Mouse (Mus musculus): ENCODE measurements around the gene Rbfox3.

Rbfox3 gene

DNA sequence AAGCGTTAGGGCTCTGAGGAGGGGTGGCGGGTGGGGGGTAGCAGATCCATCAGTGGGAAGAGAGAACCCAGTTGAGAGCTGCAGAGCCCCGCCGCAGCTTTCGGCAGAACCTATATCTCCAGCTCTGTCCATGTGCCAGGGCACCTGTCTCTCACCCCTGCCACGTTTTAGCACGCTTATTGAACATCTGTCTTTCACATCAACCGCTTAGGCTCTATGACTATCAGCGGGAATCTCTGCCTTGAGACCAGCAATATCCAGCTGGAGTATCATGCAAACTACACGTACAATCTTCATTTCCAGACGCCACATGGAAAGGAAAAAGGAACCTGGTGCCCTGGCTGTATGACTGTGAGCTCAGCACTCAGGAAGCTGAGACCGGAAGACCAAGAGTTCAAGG is 182.6 kb downstream of the Rbfox3 start:
- no peak for DNase-seq (ENCODE audit: low spot score in 2 of 2)

DNA sequence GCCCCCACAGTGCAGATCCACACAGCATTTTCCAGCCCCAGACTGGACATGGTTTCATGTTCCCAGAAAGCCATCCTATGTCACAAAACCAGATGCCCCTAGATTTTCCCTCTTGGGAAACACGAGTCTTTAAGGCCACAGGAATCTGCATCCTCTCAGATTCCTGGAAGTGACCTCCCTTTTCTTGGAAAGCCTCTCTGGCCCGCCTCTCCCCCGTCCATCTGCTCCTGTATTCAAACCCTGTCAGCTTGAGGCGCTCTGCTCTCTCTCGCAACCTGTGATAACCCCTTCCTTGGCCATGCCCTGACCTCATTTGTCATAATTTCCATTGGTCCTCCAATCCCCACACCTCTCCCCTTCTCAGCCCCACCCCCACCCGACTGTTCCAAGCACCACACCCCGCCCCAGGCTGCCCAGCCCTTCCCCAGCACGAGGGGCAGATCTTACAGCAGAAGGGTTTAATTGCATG is 183.3 kb downstream of the Rbfox3 start:
- no peak for DNase-seq (ENCODE audit: low spot score in 2 of 2)

DNA sequence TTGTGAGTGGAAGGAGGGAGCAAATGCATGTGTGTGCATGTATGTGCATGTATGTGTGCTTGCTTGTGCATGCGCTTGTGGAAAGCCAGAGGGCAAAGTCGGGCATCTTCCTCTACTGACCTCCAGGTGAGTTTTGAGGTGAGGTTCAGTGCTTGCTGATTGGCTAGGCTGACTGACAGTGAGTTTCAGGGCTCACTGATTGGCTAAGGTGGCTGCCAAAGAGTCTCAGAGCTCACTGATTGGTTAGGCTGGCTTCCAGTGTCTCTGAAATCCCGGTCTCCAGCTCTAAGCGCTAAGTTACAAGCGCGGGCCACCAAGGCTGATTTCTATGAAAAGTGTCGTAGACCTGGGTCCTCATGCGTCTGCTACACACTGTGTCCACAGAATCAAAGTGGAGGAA is 185.0 kb downstream of the Rbfox3 start:
- no peak for DNase-seq (ENCODE audit: low spot score in 2 of 2)

DNA sequence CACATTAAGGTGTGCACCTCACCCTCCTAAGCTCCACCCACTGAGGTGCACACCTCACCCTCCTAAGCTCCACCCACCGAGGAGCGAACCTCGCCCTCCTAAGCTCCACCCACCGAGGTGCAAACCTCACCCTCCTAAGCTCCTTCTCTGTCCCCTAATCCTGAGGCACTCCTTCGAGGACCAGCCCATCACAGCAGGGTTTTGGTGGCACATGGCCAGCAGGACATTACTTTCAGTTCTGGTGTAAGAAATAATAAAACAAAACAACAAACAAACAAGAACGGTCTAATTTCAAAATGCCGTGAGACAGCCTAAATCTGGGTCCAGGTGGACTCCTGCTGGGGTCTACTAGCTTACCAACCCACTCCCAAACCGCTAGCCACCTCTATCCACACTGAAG is 187.0 kb downstream of the Rbfox3 start:
- no peak for DNase-seq (ENCODE audit: low spot score in 2 of 2)

DNA sequence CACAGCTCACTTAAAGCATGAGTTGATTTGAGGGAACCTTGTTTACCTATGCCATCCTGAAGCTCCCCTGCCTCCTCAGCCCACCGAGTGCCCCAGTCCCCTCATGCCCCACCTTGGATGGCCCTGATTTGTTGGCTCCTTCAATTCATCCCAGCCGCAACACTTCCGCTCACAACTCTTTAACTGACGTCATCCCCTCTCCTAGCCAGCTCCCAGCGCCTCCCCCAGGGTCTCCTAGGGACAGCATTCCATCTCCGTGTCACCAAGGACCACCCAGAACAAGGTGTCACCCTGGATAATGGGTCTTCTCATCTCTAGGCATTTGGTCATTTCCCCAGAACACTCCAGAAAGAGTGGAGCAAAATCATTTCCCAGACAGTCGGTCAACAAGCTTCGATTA is 188.2 kb downstream of the Rbfox3 start:
- DNase-seq (ENCODE audit: low spot score in 2 of 2) = no peak

DNA sequence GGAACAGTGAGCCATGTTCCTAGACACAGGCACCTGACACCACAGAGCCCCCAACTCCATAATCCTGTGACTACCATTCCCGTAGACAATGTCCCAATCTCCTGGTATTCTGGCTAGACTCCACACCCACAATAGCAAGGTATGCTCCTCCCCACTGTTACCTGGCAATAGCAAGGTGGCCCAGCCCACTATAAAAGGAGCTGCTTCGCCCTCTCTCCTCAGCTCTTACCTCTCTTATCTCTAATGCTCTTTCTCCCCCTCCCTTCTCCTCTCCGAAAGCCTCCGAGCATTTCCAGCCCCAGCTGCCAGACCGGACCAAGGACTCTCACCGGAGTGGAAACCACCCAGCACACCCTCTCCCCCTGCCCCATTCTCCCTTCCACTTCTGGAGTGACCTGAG is 189.5 kb downstream of the Rbfox3 start:
- DNase-seq (ENCODE audit: low spot score in 2 of 2) = no peak

DNA sequence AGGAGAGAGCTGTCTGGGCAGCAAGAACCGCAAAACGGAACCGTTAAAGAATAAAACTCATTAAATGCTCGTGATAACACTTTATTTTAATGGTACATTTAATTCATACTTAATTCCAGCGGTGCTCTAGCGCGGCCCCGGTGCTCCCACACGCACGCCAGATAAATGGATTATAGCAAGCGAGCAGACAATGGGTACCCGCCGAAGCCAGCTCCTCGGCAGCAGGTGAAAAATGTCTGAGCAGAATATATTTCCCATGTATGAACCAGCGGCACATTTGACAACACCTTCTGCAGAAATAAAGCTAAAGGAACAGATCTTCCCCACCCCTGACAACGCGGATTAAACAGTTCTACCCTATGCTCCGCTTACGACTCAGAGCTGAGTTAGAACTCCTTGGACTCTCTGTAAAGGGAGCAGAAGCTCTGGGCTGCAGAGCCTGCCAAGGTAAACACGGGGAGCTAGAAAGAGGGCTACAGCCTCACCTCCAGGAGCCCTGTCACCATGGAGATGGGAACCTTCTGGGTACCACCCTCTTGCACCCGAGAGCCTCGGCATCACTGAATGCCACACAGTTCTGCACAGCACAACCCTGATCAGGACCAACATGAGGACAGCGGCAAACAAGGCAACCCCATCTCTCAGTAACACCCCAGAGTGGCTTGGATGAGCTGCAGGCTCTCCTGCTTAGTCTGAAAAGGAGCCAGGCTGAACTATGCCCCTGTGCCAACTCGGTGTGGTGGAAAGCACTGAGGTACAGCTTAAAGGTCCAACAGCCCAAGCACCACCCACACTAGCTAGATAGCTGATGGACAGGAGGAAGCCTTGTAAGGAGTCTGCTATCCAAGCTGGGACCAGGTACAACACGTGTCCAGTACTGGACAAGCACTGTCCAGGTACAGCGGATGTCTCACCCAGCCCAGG is 196.5 kb downstream of the Rbfox3 start:
- no peak for DNase-seq (ENCODE audit: low spot score in 2 of 2)

DNA sequence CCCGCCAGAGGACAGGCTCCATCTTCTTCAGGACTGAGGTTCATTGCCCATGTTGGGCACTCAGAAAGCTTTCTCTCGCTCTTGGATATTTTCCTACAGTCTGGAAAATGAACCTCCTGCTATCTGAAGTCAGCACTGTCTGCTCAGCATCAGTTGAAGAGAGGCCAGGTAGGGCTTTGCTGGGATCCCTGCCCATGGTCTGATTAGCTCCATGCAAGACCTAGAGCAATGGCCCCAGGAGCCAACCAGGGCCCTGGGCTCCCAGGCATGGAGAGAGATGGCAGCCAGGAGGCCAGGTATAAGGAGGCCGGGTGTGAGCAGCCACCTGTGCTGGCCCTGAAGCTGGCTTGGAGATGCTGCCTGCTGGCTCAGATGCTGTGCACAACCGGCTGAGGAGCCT is 198.6 kb downstream of the Rbfox3 start:
- DNase-seq (ENCODE audit: low spot score in 2 of 2) = no peak

DNA sequence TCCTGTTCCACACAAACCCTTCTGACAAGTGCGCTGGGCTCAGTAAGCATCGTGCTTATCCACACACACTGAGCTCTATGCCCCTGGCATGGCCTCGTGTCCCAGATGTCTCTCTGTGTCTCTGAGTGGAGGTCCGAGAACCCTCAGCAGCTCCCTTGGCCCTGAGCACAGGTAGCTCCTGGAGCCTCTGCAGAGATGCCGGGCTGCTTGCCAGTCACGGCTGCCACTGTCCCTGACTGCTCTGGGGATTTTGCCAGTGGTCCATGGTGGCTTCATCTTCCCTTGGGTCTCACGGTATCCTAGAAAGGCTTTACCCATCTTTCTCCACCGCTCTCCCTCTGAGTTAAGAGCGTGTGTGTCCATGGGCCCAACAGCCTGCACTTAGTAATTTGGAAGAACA is 199.3 kb downstream of the Rbfox3 start:
- no peak for DNase-seq (ENCODE audit: low spot score in 2 of 2)

DNA sequence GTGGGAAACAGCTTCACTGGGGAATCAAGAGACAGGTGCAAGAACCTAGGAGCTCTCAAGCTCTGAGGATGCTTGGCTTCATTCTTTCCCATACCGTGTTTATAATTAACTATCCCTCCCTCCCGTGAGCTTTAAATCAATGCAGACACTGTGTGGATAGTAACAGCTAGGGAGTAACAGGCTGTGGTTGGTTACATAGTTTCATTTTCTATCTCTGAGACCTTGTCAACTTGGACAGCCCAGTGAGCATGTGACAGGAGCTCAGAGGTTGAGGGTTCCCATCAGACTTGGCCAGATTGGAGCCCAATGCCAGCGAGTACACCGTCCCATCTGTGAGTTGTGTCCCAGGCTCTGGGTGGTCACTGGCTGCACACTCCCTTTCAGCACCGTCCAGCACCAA is 201.4 kb downstream of the Rbfox3 start:
- DNase-seq (ENCODE audit: low spot score in 2 of 2) = no peak

DNA sequence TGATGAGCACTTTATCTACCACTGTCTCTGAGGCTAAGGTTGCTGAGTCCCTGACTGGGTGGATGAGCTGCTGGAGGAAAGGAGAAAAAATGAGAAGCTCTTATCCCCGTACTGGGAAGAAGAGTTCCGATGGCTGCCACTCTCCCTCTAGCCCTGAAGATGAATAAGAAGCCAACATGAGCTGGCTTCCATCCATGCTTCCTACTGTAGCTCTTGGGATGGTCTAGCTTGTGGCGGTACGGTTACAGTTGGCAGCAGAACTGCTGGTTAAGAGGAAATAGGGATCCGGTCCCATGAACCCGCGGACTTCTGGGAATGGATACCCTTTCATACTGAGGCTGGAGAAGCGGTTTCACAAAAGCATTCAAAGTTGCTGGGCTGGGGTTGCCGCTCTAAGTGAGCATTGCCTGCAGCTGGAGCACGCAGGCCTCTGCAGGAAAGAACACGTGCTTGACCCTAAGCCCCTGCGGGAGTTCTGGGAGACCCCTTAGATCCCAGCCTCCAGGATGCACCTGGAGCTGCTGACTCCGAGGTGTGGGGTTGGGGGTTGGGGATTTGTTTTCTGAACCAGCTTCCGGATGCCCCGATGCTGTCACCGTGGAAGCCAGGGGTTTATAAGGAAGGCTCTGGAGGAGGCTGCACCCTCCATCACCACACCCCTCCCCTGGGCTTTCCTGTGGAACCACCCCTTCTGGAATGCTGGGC is 215.0 kb downstream of the Rbfox3 start:
- no peak for DNase-seq (ENCODE audit: low spot score in 2 of 2)

DNA sequence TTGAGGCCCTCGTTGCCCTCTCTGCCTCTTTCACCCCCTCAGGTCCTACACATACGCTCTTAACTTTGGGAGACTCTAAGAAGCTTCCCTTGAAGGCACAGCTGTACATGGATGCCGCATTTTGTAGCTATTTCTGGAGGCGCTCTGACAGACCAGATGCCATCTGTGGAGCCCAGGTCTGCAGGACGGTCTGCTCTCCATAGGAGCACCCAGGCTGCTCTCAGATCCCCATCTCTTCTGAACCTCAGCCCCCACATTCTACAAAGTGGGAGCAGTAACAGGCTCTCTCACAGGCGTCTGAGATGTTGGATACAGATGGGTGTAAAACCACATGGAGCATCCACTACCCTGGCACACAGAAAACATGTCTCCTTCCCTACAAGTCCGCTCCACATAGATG is 218.1 kb downstream of the Rbfox3 start:
- DNase-seq (ENCODE audit: low spot score in 2 of 2) = no peak

DNA sequence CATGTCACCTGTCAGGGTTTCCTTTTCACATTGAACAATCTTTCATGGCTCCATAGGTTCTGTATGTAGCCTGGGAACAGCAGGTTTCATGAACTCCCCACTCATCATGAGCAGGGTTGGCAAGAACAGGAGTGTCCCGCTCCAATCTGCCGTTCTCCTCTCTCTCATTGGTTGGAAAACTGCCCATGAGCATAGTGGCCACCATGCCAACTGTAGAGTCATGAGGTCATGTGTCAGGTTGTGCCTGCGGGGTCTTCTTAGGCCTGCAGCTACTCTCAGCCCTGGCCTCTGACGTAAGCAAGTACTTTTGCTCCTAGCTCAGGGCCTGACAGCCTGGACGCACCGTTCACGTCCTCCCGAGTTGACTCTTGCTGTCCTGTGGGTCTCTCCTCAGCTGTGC is 221.1 kb downstream of the Rbfox3 start:
- DNase-seq (ENCODE audit: low spot score in 2 of 2) = no peak

DNA sequence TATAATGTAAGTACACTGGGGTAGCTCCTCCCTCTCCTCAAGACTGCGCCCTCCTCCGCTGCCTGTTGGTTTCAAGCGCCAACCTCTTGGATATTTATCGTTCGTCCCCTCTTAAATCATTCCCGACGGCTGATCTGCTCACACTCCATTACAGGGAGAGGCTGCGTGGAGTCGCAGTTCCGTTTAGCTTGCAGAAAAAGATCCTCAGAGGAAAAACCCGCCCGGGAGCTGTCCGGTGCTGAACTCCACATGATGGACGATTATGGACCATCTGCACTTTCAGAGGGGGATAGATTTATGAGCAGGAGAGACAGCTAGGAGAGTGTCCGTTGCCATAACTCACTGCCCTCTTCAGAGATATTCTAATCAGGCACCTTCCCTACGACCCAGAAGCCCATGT is 226.0 kb downstream of the Rbfox3 start:
- no peak for DNase-seq (ENCODE audit: low spot score in 2 of 2)

DNA sequence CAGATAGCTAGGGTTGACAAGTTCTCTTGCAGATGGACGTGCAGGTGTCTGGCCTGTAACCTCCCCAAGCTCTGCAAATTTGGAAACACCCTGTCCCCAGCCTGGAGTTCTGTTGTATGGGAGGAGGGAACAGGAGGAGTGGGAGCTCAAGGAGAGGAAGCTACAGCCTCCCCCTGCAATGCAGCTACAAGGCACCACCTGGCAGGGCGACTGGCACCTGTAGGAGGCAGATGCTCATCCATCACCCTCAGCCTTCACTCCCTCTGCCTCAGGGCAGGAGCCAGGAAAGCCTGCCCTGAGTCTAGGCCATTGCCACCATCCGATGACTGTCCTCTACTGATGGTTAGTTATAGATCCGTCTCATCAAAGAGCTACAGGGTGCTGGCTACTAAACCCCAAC is 226.7 kb downstream of the Rbfox3 start:
- DNase-seq (ENCODE audit: low spot score in 2 of 2) = no peak

DNA sequence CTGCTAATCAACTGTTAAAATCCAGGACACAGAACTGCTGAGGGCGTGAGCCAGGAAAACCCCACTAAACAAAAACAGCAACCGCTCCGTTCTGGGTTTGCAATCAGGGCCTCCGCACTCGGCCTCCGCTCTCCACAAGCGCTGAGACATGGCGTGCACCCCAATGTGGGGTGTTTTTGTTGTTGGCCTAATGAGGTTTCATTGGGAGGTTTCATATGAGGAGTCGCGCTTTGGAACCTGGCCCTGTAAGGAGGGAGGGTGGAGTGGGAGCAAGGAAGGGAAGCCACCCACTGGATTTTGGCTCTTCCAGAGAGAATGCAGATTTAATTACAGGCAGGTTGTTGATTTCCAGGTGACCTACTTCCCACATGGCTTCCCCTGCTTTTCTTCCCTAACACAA is 230.7 kb downstream of the Rbfox3 start:
- no peak for DNase-seq (ENCODE audit: low spot score in 2 of 2)

DNA sequence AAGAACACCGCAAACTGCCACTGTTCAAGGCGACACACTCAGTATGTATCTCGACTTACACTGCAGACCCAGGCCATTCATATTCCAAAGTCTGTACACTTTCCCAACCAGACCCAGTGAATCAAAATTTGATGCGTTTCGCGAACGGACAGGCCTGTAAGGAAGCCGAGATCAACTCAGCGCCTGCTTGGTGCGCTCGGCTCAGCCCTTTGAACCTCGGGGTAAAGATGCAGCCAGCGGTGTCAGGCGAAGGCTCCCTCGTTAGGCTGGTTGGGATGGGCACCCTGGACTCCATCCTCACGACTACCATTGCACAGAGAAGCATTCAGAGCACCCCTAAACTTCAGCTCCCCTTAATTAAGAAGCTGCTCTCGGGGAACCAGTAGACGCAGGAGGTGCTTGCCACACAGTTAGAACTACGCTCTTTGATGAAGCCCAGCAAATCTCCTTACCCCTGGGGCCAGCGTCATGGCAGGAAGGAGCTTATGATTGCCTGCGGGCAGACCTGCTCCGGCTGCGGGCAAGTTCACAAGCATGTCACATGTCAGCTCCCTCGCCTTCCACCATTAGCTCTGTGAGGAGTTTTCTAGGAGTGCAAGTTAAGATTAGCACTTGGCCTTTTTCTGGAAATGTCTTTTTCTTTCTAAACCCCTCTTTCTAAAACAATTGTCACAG is 231.5 kb downstream of the Rbfox3 start:
- DNase-seq (ENCODE audit: low spot score in 2 of 2) = no peak

DNA sequence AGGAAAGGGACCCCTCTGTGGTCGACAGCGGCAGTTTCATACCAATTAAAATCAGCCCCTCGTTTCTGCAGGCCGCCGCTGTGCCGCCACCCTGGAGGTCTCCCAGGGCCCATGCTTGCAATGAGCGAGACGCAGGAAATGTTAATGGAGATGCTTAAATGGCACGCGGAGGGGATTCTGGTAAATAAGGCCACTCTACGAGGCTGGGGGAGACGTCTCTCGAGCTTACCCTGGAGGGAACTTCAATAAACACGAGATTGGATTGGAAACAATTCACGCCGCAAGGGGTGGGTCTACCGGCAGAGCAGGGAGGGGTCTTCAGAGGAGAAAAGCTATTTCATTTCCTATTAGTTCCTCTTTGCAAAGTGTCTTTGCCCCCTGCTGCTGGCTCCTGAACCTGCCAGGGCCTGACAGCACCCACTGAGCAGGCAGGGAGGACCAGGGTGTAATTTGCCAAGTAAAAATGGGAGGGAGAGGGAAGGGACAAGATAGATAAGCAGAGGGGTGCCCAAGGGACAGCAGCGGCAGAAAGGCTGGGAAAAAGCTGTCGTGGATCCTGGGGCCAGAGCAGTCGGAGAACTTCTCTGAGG is 232.8 kb downstream of the Rbfox3 start:
- no peak for DNase-seq (ENCODE audit: low spot score in 2 of 2)

DNA sequence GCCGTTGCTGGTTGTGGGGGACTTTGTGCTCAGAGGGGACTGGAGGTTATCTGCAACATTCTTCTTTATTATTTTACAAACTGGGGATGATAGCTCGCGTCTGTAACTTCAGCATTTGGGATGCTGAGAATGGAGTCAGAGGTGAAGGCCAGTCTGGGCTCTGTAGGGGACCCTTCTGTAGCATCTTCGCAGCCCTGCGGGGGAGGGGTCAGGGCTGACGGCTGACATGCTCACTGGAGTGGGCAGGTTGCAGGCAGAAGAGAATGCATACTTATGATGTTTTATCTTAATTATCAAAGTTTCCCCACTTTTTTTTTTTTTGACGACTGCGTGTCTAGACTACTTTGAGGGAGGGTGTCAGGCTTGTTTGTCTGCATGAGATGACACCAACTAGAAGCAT is 234.1 kb downstream of the Rbfox3 start:
- DNase-seq (ENCODE audit: low spot score in 2 of 2) = no peak

DNA sequence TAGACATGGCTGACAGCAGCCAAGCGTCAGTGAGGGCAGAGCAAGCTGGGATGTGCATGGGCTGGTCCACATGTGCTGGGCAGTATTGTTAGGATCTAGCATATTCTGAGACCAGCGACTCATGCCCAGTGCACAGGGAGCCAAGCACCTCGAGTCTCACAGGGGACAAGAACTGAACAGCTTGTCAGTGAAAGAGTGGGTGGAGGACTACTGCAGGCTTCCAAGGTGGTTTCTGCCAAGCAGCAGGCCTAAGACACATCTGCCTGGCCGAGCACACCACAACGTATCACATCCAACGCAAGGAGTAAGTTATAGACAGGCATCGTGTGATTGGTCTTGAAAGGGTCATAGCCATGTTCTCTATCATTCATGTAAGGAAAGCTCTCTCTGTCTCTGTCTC is 235.0 kb downstream of the Rbfox3 start:
- no peak for DNase-seq (ENCODE audit: low spot score in 2 of 2)

DNA sequence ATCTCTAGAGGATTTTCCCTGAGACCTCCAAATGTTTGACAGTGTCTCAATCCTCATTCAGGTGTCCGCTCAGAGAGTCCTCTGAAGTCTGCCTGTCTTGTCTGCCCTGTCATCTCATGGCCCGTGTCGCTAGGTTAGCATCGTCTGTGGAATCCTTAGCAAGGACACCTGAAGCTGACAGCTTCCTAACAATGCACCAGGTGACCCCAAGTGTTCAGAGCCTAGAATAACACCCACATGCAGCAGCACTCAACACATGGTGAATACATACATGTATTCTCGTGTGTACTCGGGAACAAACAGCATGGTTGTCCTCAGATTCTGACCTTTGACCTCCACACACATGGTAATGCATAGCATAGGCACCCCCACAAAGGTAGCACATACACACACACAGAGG is 239.4 kb downstream of the Rbfox3 start:
- DNase-seq (ENCODE audit: low spot score in 2 of 2) = no peak

DNA sequence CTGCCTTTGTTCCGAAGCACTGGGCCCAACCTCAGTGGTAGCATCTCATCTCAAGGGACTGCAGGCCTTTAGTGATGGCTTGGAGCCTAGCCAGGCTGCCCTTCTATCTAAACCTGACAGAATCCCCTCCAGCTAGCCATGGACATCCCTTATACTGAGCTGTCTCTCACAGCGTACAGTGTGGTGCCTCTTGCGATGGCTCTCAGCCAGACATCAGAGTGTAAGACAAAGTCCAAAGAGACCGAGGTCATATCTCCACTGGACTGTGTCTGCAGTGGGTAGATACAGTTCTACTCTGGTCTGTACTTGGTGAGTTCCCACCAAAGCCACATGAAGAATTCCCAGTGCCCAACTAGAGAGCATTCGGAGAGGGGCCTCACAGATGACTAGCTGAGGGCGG is 240.2 kb downstream of the Rbfox3 start:
- no peak for DNase-seq (ENCODE audit: low spot score in 2 of 2)

Measured in frontal cortex, postnatal 10 days (tissue).